Mouse (Mus musculus): ENCODE results near the gene Tbl3.

Tbl3 gene

GRCm38 (mm10) chr17:24706982-24707800 lies at the start of gene Tbl3:
Gene Tbl3, minus strand, starts transcription at chr17:24707660.
- DNase-seq, result peak; percentile 94

GRCm38 (mm10) chr17:24752415-24753394 lies 45.2 kb upstream of the Tbl3 start, which contains the start of gene Hs3st6:
Gene Hs3st6, plus strand, starts transcription at chr17:24752988.
- no peak for DNase-seq

- no peak for DNase-seq
These were observed 44.1 kb upstream of the Tbl3 start for GRCm38 (mm10) chr17:24751528-24751927.

GRCm38 (mm10) chr17:24746986-24747385 lies 39.5 kb upstream of the Tbl3 start:
- DNase-seq, result no peak

GRCm38 (mm10) chr17:24745526-24746497 lies 38.4 kb upstream of the Tbl3 start:
- peak; percentile 84 for DNase-seq

- DNase-seq, result no peak
These were observed 36.9 kb upstream of the Tbl3 start for GRCm38 (mm10) chr17:24744381-24744780.

GRCm38 (mm10) chr17:24743896-24744295 lies 36.4 kb upstream of the Tbl3 start:
- no peak for DNase-seq

- peak; percentile 48 for DNase-seq
These were observed 34.8 kb upstream of the Tbl3 start for GRCm38 (mm10) chr17:24742307-24742706.

- no peak for DNase-seq
These were observed 32.5 kb upstream of the Tbl3 start for GRCm38 (mm10) chr17:24739926-24740325.

- no peak for DNase-seq
These were observed 30.8 kb upstream of the Tbl3 start for GRCm38 (mm10) chr17:24738238-24738637.

- no peak for DNase-seq
These were observed 29.8 kb upstream of the Tbl3 start for GRCm38 (mm10) chr17:24737135-24737810.

GRCm38 (mm10) chr17:24736330-24737051 lies 29.0 kb upstream of the Tbl3 start, which contains the start of gene Msrb1:
Gene Msrb1, plus strand, starts transcription at chr17:24736642.
- DNase-seq, result peak; percentile 97

- DNase-seq, result no peak
These were observed 28.0 kb upstream of the Tbl3 start for GRCm38 (mm10) chr17:24735446-24735845.

- DNase-seq, result no peak
These were observed 27.1 kb upstream of the Tbl3 start for GRCm38 (mm10) chr17:24734513-24734912.

- DNase-seq, result no peak
These were observed 26.1 kb upstream of the Tbl3 start for GRCm38 (mm10) chr17:24733434-24734050.

GRCm38 (mm10) chr17:24732233-24732935 lies 24.9 kb upstream of the Tbl3 start:
- no peak for DNase-seq

GRCm38 (mm10) chr17:24730787-24731186 lies 23.3 kb upstream of the Tbl3 start:
- no peak for DNase-seq

GRCm38 (mm10) chr17:24729067-24729466 lies 21.6 kb upstream of the Tbl3 start:
- no peak for DNase-seq

GRCm38 (mm10) chr17:24728184-24728583 lies 20.7 kb upstream of the Tbl3 start:
- no peak for DNase-seq

GRCm38 (mm10) chr17:24727618-24728017 lies 20.2 kb upstream of the Tbl3 start, which contains the start of gene Rpl3l:
Gene Rpl3l, plus strand, starts transcription at chr17:24727820.
- no peak for DNase-seq
